Mouse (Mus musculus) cortical plate, adult 2 months (tissue): Measurements from ENCODE around the gene Tmem98. TPM values are rescaled to one million over a fixed set of nuclear protein-coding genes. Genes with fewer than 3 reads are reported as not detected.

ENCODE experiments used
- H3K27ac ChIP-seq: fragments of 200-500 bp; 2 replicates; pipeline ENCODE4 v1.5.1; 2012; ENCODE audit warnings: low read length, control low read depth, inconsistent platforms; ENCODE audit not compliant: insufficient read depth
- H3K4me1 ChIP-seq: fragments of 200-500 bp; 2 replicates; pipeline ENCODE4 v1.6.1; 2011; ENCODE audit warnings: low read length; ENCODE audit not compliant: control insufficient read depth, insufficient read depth
- H3K4me3 ChIP-seq: fragments of 200-500 bp; 2 replicates; pipeline ENCODE4 v1.5.1; 2011; ENCODE audit warnings: mild to moderate bottlenecking, low read length, control low read depth; ENCODE audit not compliant: insufficient read depth
- CTCF ChIP-seq: fragments of 200-500 bp; IDR thresholded peaks from 2 replicates; pipeline ENCODE4 v1.5.1; 2011; ENCODE audit warnings: mild to moderate bottlenecking, control low read depth, low read length; ENCODE audit not compliant: insufficient read depth; ENCODE audit errors: extremely low read depth
- POLR2A ChIP-seq: fragments of 200-500 bp; IDR thresholded peaks from 2 replicates; pipeline ENCODE4 v1.6.1; 2011; ENCODE audit warnings: mild to moderate bottlenecking, low read length, control low read depth; ENCODE audit not compliant: insufficient read depth; ENCODE audit errors: extremely low read depth
- polyA plus RNA-seq: library from polyadenylated mRNA; depleted of rRNA; stranded (reverse); fragments of >200 nt; gene quantifications from 2 replicates; pipeline ENCODE4 v1.2.3, GENCODE M21; 2012

Tmem98 gene
- polyA plus RNA-seq, 1 experiment = 22.7 TPM

DNA sequence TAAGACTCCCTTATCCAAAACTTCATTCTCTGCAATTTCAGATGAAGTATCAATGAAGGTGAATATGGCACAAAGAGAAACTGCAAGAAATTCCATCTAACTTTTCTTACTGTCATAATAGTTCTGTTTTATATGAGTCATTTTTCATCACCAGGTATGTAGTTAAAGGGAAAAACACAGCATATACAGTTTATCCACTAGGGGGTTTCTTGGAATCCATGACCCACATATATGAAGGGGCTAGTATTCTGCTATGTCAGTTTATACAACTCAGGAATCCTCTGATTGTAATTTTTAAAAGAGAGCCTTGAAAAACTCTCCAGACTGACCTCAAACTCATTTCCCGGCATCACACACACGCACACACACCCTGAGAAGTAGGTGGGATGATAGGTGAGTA, 32.3 kb upstream of the Tmem98 start:
- TF ChIP-seq POLR2A = no peak
- no peak for TF ChIP-seq CTCF
- no peak overlapping the region for H3K27ac ChIP-seq
- no peaks in the 10 kb centered on the region for H3K4me1 ChIP-seq
- H3K4me3 ChIP-seq = no peak overlapping the region

DNA sequence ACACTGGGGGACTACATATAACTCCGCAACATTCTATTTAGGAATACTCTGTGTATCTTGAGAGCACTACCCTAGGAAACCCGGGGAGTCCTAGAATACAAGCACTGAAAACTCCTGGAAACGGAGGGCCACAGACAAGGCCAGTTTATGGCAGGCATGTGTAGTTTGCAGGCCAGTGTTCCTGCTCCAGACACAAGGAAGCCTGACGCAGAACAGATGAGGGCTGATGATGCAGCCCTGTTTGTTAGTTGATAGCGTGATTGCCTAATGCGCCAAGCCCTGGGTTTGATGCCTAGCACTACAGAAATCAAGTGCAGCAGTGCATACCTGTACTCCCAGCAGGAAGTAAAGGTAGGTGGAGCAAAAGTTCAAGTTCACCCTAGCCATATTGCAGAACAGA, 31.8 kb upstream of the Tmem98 start:
- no peak overlapping the region for H3K4me3 ChIP-seq
- no peaks in the 10 kb centered on the region for H3K4me1 ChIP-seq
- H3K27ac ChIP-seq = no peak overlapping the region
- no peak for TF ChIP-seq POLR2A
- no peak for TF ChIP-seq CTCF

DNA sequence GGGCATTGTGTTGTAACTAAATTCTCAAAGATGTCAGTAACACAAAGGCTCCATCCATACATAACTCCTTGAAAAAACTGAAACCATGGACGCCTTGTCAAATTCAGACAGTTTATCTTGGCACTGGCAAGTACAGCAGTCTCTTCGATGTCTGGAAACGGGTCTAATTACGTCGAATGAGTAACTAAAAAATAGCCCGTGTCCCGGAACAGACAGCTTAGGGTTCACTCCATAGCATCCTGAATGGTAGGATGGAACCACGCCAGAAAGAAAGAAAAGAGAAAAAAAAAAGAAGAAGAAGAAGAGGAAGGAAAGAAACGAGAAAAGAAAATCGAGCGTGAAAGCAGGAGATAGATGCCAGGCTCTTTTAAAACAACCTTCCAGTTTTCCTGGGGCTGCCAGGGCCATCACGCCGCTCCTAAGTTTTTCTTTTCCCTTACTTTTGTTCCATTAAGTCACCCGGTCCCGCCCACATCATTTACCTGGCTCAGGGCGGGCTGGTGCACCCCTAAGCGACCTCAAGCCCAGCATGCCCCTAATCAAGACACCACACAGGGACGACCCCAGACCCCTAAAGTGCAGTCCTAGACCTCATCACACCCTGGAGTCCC, 31.0 kb upstream of the Tmem98 start:
- no peak for TF ChIP-seq POLR2A
- TF ChIP-seq CTCF = no peak
- Histone ChIP-seq H3K27ac (0 out of 2 replicates have a peak overlapping the region, but pooled peaks have one; percentile 18), H3K4me1 (no peaks in the 10 kb centered on the region), H3K4me3 (peak overlapping the region; percentile 80)

DNA sequence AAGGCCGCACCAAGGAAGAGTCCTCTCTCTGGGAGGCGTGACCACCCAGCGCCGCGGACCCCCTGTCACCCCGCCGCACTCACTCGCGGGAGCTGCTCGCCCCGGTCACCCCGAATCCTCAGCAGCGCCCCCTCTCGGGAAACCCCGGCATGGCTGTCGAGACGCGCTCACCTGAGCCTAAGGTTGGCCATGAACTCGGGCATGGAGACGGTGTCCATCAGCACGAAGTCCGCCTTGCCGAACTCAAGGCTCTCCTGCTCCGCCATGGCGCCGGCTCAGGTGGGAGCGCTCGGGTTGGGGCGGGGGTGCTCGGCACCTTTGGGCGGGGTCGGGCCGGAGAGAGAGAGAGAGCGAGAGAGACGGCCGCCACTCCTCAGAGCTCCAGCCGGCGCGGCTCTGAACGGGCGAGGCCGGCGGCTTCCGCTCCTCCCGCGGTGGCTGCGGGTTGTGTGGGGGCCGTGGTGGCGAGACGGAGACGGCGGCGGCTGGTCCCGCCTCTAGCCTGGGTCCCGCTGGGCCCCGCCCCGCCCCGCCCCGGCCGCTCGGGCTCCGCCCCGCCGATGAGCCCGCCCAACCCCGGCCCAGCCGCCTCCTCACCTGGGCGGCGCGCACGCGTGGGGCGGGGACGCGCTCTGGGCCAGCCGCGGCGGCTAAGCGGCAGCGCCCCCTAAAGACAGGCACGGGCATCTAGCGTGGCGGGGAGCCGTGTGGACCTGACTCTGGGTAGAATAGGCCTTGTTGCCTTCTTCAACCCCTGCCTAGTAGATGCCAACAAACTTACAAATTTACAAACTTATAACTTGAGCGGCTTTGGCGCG, 30.2 kb upstream of the Tmem98 start, which contains the start of gene Myo1d:
Gene Myo1d (minus strand): TSS at position 499 of the 818 bp plus-strand sequence.
- H3K4me1 ChIP-seq = no peaks in the 10 kb centered on the region
- TF ChIP-seq CTCF (peak; percentile 61), POLR2A (peak; percentile 35; the same call in 1 of the 2 replicates)
- 0 out of 2 replicates have a peak within 1 kb of the TSS, but pooled peaks have one; percentile 18 for H3K27ac ChIP-seq
- peak within 1 kb of the TSS; percentile 80 for H3K4me3 ChIP-seq

DNA sequence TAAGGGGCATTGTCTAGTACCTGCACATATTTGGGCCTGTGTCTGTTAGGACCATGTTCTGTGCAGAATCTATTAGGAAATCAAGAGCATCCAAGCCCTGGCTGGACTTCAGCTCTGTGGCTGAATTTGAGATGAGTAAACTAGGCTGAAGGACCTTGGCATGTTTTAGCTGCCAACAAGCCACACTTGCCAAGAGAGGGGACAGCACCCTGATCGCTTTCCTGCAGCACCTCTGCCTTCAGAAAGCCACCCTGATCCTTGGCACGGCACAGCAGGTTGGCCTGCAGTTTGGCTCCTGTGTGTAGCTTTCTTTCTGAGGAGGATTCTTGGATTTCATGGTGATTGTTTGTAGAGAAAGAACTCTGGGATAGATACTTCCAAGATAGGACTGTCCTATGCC, 28.4 kb upstream of the Tmem98 start:
- H3K27ac ChIP-seq = no peak overlapping the region
- H3K4me3 ChIP-seq = no peak overlapping the region
- TF ChIP-seq POLR2A = no peak
- no peak for TF ChIP-seq CTCF
- no peaks in the 10 kb centered on the region for H3K4me1 ChIP-seq

DNA sequence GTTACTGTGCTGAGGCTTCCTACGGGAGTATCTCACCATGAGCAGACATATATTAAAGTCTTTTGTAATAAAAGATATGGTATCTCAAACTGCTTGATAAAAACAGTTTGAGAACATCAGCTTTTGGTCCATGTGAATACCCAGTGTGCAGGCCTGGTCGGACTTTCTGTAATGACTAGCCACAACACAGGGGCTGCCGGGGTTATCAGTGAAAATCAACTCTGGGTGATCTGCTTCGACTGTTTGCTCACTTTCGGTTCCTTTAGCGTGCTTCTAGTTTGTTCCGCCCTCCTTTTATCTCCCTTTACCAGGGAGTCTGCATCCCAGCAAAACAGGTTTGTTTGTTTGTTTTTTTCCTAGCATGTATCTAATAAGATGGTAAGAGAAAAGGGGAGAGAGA, 26.5 kb upstream of the Tmem98 start:
- no peaks in the 10 kb centered on the region for H3K4me1 ChIP-seq
- no peak overlapping the region for H3K4me3 ChIP-seq
- no peak overlapping the region for H3K27ac ChIP-seq
- TF ChIP-seq CTCF = no peak
- TF ChIP-seq POLR2A = no peak

DNA sequence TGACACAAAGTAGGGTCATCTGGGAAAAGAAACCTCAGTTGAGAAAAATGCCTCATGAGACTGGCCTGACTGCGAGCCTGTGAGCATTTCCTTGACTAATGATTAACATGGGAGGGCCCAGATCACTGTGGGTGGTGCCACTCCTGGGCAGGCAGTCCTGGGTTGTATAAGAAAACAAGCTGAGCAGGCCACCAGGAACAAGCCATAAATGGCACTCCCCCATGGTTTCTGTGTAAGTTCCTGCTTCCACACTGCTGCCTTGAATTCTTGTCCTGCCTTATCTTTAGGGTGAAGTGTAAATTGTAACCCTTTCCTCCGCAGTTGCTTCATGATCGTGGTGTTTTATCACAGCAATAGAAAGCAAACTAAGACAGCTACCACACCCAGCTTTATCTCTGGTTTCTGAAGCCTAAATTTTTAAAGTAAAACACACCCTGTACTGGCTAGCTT, 25.7 kb upstream of the Tmem98 start:
- Histone ChIP-seq H3K27ac (no peak overlapping the region), H3K4me1 (no peaks in the 10 kb centered on the region), H3K4me3 (no peak overlapping the region)
- TF ChIP-seq POLR2A (no peak), CTCF (no peak)

DNA sequence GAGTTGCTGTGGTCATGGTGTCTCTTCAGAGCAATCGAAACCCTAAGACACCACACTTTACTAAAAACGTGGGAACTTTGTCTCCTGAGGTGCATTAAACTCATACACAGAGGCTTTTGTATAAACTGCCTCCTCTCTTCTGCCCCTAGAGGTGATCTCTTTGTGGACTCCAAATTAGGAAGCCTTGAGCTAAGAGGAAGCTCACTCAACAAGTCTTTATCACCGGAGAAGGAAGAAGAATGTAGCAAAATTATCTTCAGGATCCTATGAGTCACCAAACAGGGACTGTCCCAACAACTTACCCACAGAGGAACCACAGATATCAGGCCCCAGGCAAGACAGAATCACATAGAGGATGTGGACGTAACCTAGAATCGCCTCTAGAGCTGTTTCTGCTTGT, 24.3 kb upstream of the Tmem98 start:
- Histone ChIP-seq H3K4me1 (no peaks in the 10 kb centered on the region), H3K27ac (no peak overlapping the region), H3K4me3 (no peak overlapping the region)
- TF ChIP-seq CTCF (no peak), POLR2A (no peak)

DNA sequence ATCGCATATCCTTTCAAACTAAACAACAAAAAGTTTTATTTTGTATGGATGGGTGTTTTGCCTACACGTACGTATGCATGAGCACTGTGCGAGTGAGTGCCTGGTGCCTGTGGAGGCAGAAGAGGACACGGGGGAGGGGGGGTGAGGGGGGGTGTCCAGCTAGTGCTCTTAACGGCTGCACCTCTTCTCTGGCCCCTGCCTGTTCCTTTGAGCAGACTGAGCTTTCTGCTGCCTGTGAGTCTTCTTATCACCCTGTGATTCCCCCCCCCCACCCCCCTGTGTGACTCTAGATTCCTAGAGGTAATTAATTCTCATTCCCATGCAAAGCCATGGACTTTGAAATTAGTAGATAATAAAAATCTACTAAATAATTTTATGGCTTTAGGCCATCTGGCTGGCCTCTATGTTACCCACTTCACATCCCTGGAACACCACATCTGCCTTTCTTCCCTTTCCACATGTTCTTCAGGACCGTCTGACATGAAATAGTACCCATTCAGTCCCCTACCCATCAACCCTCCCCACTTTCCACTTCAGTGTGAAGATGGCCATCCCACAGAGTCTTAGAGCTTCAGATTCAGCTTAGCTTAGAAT, 20.2 kb upstream of the Tmem98 start:
- Histone ChIP-seq H3K4me1 (no peaks in the 10 kb centered on the region), H3K4me3 (no peak overlapping the region), H3K27ac (no peak overlapping the region)
- TF ChIP-seq CTCF = no peak
- no peak for TF ChIP-seq POLR2A
